Mouse (Mus musculus) forebrain, embryonic 14.5 days (tissue): ENCODE results near the gene Cep295nl. TPM values are rescaled to one million over a fixed set of nuclear protein-coding genes. Genes with fewer than 3 reads are reported as not detected.

ENCODE experiments used
- ATAC-seq: fragments of 200-750 bp; cut with Nextera tagmentation; 2 replicates; pipeline ENCODE4 v1.8.0; 2017; ENCODE audit warnings: mild to moderate bottlenecking, moderate library complexity
- DNase-seq: peaks from one replicate; pipeline ENCODE4 v3.0.0-alpha.2; 2015; ENCODE audit warnings: low spot score
- H3K27ac ChIP-seq: fragments of 300-500 bp; sonication (generic); 2 replicates; pipeline ENCODE4 v1.5.1; 2014; ENCODE audit warnings: low read depth, mild to moderate bottlenecking, control low read depth, low read length, moderate library complexity
- H3K27me3 ChIP-seq: fragments of 300-500 bp; sonication (generic); replicated peaks from 2 replicates; pipeline ENCODE4 v1.6.1; 2014; ENCODE audit warnings: low read length, control low read depth, mixed read lengths; ENCODE audit not compliant: control insufficient read depth, insufficient read depth
- H3K36me3 ChIP-seq: fragments of 300-500 bp; sonication (generic); 2 replicates; pipeline ENCODE4 v1.6.1; 2014; ENCODE audit warnings: low read length, control low read depth; ENCODE audit not compliant: control insufficient read depth, insufficient read depth
- H3K4me1 ChIP-seq: fragments of 300-500 bp; sonication (generic); 2 replicates; pipeline ENCODE4 v1.6.1; 2014; ENCODE audit warnings: antibody characterized with exemption, low read length, control low read depth; ENCODE audit not compliant: control insufficient read depth, insufficient read depth
- H3K4me2 ChIP-seq: fragments of 300-500 bp; sonication (generic); 2 replicates; pipeline ENCODE4 v1.6.1; 2014; ENCODE audit warnings: mild to moderate bottlenecking, control low read depth, low read length
- H3K4me3 ChIP-seq: fragments of 300-500 bp; sonication (generic); 2 replicates; pipeline ENCODE4 v1.5.1; 2014; ENCODE audit warnings: low read depth, low read length, control low read depth
- H3K9ac ChIP-seq: fragments of 300-500 bp; sonication (generic); 2 replicates; pipeline ENCODE4 v1.6.1; 2014; ENCODE audit warnings: mild to moderate bottlenecking, low read length, control low read depth, moderate library complexity
- H3K9me3 ChIP-seq: fragments of 300-500 bp; sonication (generic); replicated peaks from 2 replicates; pipeline ENCODE4 v1.6.1; 2016; ENCODE audit warnings: low read length, control low read depth, mixed read lengths; ENCODE audit not compliant: control insufficient read depth
- WGBS: fragments of 180-500 bp; shearing (Covaris S2); extraction: QIAGEN DNeasy Blood & Tissue Kit; methylation state at CpG from one replicate; pipeline ENCODE4 v1.1.7; 2014; 5-methylcytosine and 5-hydroxymethylcytosine counted together
- polyA plus RNA-seq: library from polyadenylated mRNA; unstranded; fragments of >200 nt; fragmentation: Nextera tagmentation; extraction: Ambion mirVana; gene quantifications from 2 replicates; pipeline ENCODE4 v1.2.1, GENCODE M21; 2014

Gene Cep295nl
- polyA plus RNA-seq, 1 experiment from 2014 or later: 0.11 TPM

DNA sequence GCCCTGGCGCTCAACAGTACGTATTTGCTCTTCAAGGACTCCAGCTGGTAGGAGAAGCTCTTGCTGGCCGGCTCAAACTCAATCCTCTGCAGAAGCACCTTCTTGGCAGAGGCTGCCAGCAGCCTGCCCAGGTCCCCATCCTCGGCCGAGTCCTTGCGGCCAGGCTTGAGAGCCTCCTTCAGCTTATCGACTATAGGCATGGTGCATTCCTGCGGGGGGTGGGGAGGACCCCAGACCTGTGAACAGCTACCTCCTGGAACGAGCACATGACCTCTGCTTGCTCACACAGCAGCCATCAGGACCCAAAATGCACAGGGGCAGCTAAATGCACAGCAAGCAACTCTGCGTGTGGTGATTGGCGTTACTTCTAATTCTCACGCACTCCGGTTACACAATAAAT is 56.5 kb downstream of the Cep295nl start:
- ATAC-seq (no peak), DNase-seq (no peak)
- Histone ChIP-seq H3K36me3 (peaks cover 68% of the 10 kb centered on the region), H3K4me1 (peaks cover 11% of the 10 kb centered on the region), H3K4me3 (no peak overlapping the region), H3K9me3 (no peaks in the 10 kb centered on the region), H3K9ac (no peak overlapping the region), H3K27ac (no peak overlapping the region), H3K4me2 (no peak overlapping the region), H3K27me3 (no peaks in the 10 kb centered on the region)
- 91% methylated on average over 13 of the region's 13 CpGs for WGBS

Other genes starting within 250 kb of the Cep295nl start
- 0.08 and 0.14 TPM in 2 replicates for gene Dnah17, start 211.9 kb downstream of the Cep295nl start, polyA plus RNA-seq
- 21.9 and 24.8 TPM in 2 replicates for gene Cyth1, start 93.9 kb downstream of the Cep295nl start, polyA plus RNA-seq
- 7.1 and 8.7 TPM in 2 replicates for gene Usp36, start 52.3 kb downstream of the Cep295nl start, polyA plus RNA-seq
- 62.9 and 71.7 TPM in 2 replicates for gene Timp2, start 13.2 kb upstream of the Cep295nl start, polyA plus RNA-seq
- gene Lgals3bp, start 59.6 kb upstream of the Cep295nl start, polyA plus RNA-seq: 3.0 TPM in 2 replicates
- gene Cant1, start 76.6 kb upstream of the Cep295nl start, polyA plus RNA-seq: 21.4 and 22.8 TPM in 2 replicates
- gene C1qtnf1, start 85.7 kb upstream of the Cep295nl start, polyA plus RNA-seq: 2.3 and 3.0 TPM in 2 replicates
- 3.9 and 4.9 TPM in 2 replicates for gene Engase, start 134.3 kb upstream of the Cep295nl start, polyA plus RNA-seq